23 mouse cellular contexts compared by ENCODE assay signal in genomic region chr9:104616691-104617090, GRCm38 (mm10).
DNase-seq lines count a peak whose midpoint lies in the region; ATAC-seq and TF ChIP-seq lines count a peak whose summit lies in the region.
"Had no signal": no experiment of that assay in that cellular context is flagged by ENCODE, and none has a peak within 500 bp of the region (broad histone marks: within the 10 kb centered on the region; RNA-seq: fewer than 3 reads in every experiment).

No protein-coding gene starts in this region.

- H3K27ac ChIP-seq in hindbrain, postnatal 0 days: no peak overlapping the region
- no peak overlapping the region for H3K27ac ChIP-seq in hindbrain, embryonic 11.5 days (ENCODE audit: low read depth, low read length)
- H3K27ac ChIP-seq in kidney, embryonic 15.5 days: 0 out of 2 replicates have a peak overlapping the region, but pooled peaks have one; percentile 6
- H3K27ac ChIP-seq: embryonic facial prominence, embryonic 12.5 days; forebrain, embryonic 15.5 days; heart, embryonic 13.5 days; hindbrain, embryonic 13.5 days; limb, embryonic 12.5 days; midbrain, embryonic 12.5 days had no signal

- ATAC-seq in hindbrain, postnatal 0 days: no peak
- no peak for ATAC-seq in hindbrain, embryonic 11.5 days (ENCODE audit: low FRiP score)
- ATAC-seq in kidney, embryonic 15.5 days (replicated peaks; ENCODE audit: low FRiP score): no peak
- ATAC-seq: CD4-positive, CD25-positive, alpha-beta regulatory T cell, adult 4 months; forebrain, embryonic 15.5 days; inflammation-experienced regulatory T-cells, adult 6 months; liver, postnatal 0 days; lung, postnatal 0 days had no signal

- no peaks in the 10 kb centered on the region for H3K27me3 ChIP-seq in hindbrain, postnatal 0 days (ENCODE audit: insufficient read depth, low read length)
- H3K27me3 ChIP-seq in hindbrain, embryonic 11.5 days (ENCODE audit: control insufficient read depth, insufficient read depth, low read length): no peaks in the 10 kb centered on the region
- H3K27me3 ChIP-seq in kidney, embryonic 15.5 days: no peaks in the 10 kb centered on the region
- H3K27me3 ChIP-seq: embryonic facial prominence, embryonic 12.5 days; forebrain, embryonic 15.5 days; heart, embryonic 13.5 days; hindbrain, embryonic 13.5 days; limb, embryonic 12.5 days; midbrain, embryonic 12.5 days had no signal

- H3K9me3 ChIP-seq in hindbrain, postnatal 0 days (ENCODE audit: low read length): no peaks in the 10 kb centered on the region
- no peaks in the 10 kb centered on the region for H3K9me3 ChIP-seq in hindbrain, embryonic 11.5 days (ENCODE audit: control insufficient read depth, low read length)
- no peaks in the 10 kb centered on the region for H3K9me3 ChIP-seq in kidney, embryonic 15.5 days (replicated peaks)
- H3K9me3 ChIP-seq: embryonic facial prominence, embryonic 12.5 days; forebrain, embryonic 15.5 days; heart, embryonic 13.5 days; hindbrain, embryonic 13.5 days; limb, embryonic 12.5 days; midbrain, embryonic 12.5 days had no signal

- WGBS in hindbrain, postnatal 0 days: 50% methylated on average over 6 of the region's 6 CpGs
- 65% methylated on average over 6 of the region's 6 CpGs for WGBS in hindbrain, embryonic 11.5 days
- WGBS in kidney, embryonic 15.5 days: 65% methylated on average over 6 of the region's 6 CpGs

- H3K4me2 ChIP-seq in hindbrain, postnatal 0 days (ENCODE audit: low read depth, low read length): no peak overlapping the region
- H3K4me2 ChIP-seq in hindbrain, embryonic 11.5 days (replicated peaks; ENCODE audit: low read depth, low read length): no peak overlapping the region
- no peak overlapping the region for H3K4me2 ChIP-seq in kidney, embryonic 15.5 days
- H3K4me2 ChIP-seq: embryonic facial prominence, embryonic 12.5 days; forebrain, embryonic 15.5 days; heart, embryonic 13.5 days; hindbrain, embryonic 13.5 days; limb, embryonic 12.5 days; liver, embryonic 11.5 days; midbrain, embryonic 12.5 days had no signal

- DNase-seq in hindbrain, postnatal 0 days (ENCODE audit: low spot score): peak; percentile 20
- no peak for DNase-seq in hindbrain, embryonic 11.5 days (ENCODE audit: low spot score)
- peak; percentile 86 for DNase-seq in kidney, adult 11 months
- peak; percentile 4 to 26 for DNase-seq in kidney, postnatal 4 days
- DNase-seq in cerebellum, adult 18-20 months: no peak
- DNase-seq in left cerebral cortex, adult 9 months (ENCODE audit: low spot score in 2 of 2): no peak
- DNase-seq: cerebellum, adult 11-12 months; cerebellum, postnatal 14 days; gastrocnemius, postnatal 14 days; heart, adult 11 months; heart, postnatal 14 days; liver, postnatal 0 days had no signal

- no peak for TF ChIP-seq CTCF in hindbrain, postnatal 0 days (IDR thresholded peaks at IDR 0.05; ENCODE audit: low read depth)

- H3K4me1 ChIP-seq in hindbrain, postnatal 0 days (ENCODE audit: insufficient read depth, low read length): no peaks in the 10 kb centered on the region
- no peaks in the 10 kb centered on the region for H3K4me1 ChIP-seq in hindbrain, embryonic 11.5 days (replicated peaks; ENCODE audit: control insufficient read depth, insufficient read depth, low read length)
- no peaks in the 10 kb centered on the region for H3K4me1 ChIP-seq in kidney, embryonic 15.5 days
- H3K4me1 ChIP-seq: embryonic facial prominence, embryonic 12.5 days; heart, embryonic 13.5 days; hindbrain, embryonic 13.5 days; limb, embryonic 12.5 days; midbrain, embryonic 12.5 days had no signal

- no peak overlapping the region for H3K4me3 ChIP-seq in hindbrain, postnatal 0 days (ENCODE audit: low read length)
- H3K4me3 ChIP-seq in hindbrain, embryonic 11.5 days (ENCODE audit: low read depth, low read length): no peak overlapping the region
- no peak overlapping the region for H3K4me3 ChIP-seq in kidney, embryonic 15.5 days (replicated peaks)
- H3K4me3 ChIP-seq: embryonic facial prominence, embryonic 12.5 days; forebrain, embryonic 15.5 days; heart, embryonic 13.5 days; hindbrain, embryonic 13.5 days; limb, embryonic 12.5 days; midbrain, embryonic 12.5 days had no signal

- H3K36me3 ChIP-seq in hindbrain, postnatal 0 days (ENCODE audit: insufficient read depth, low read length): no peaks in the 10 kb centered on the region
- H3K36me3 ChIP-seq in hindbrain, embryonic 11.5 days (ENCODE audit: control insufficient read depth, insufficient read depth, low read length): no peaks in the 10 kb centered on the region
- no peaks in the 10 kb centered on the region for H3K36me3 ChIP-seq in kidney, embryonic 15.5 days
- H3K36me3 ChIP-seq: embryonic facial prominence, embryonic 12.5 days; forebrain, embryonic 15.5 days; heart, embryonic 13.5 days; hindbrain, embryonic 13.5 days; limb, embryonic 12.5 days; midbrain, embryonic 12.5 days had no signal

- no peak overlapping the region for H3K9ac ChIP-seq in hindbrain, postnatal 0 days (replicated peaks; ENCODE audit: low read length)
- no peak overlapping the region for H3K9ac ChIP-seq in hindbrain, embryonic 11.5 days (ENCODE audit: low read depth, low read length)
- no peak overlapping the region for H3K9ac ChIP-seq in kidney, embryonic 15.5 days
- H3K9ac ChIP-seq: embryonic facial prominence, embryonic 12.5 days; forebrain, embryonic 15.5 days; heart, embryonic 13.5 days; hindbrain, embryonic 13.5 days; limb, embryonic 12.5 days; liver, postnatal 0 days; midbrain, embryonic 12.5 days had no signal

Comparison
In these comparisons a context has a peak if more than half of its experiments do, and no peak if none do; other contexts are left out.
1. DNase-seq: peak in hindbrain, postnatal 0 days (single experiment), kidney, adult 11 months (single experiment) and kidney, postnatal 4 days (2 of 2); none in hindbrain, embryonic 11.5 days (single experiment), cerebellum, adult 18-20 months (0 of 2) and left cerebral cortex, adult 9 months (0 of 2).